Mouse (Mus musculus) CH12.LX (cell line): ENCODE measurements around the gene Serpinc1. TPM values are rescaled to one million over a fixed set of nuclear protein-coding genes. Genes with fewer than 3 reads are reported as not detected.
A peak's percentile ranks its signal among the peaks of the same experiment; 100 is the strongest.

Experiments
- DNase-seq: peaks from one replicate; pipeline ENCODE4 v3.0.0-alpha.2; 2013; ENCODE audit errors: extremely low read depth
- H3K27ac ChIP-seq: 2 replicates; pipeline ENCODE4 v1.5.1; 2012; ENCODE audit warnings: low read depth, mild to moderate bottlenecking, control low read depth, moderate library complexity; ENCODE audit not compliant: insufficient read depth
- H3K27me3 ChIP-seq: replicated peaks from 2 replicates; pipeline ENCODE3; 2012; ENCODE audit warnings: inconsistent platforms
- H3K36me3 ChIP-seq, 2 experiments: replicated peaks in 1 of 2; 2 replicates each; pipeline versions ENCODE3 to v1.6.1; 2012; ENCODE audit warnings: inconsistent platforms in 1 of 2, low read length in 1 of 2, mild to moderate bottlenecking in 1 of 2, mixed read lengths in 1 of 2, moderate library complexity in 1 of 2; ENCODE audit not compliant: control insufficient read depth in 1 of 2, insufficient read depth in 1 of 2
- H3K4me1 ChIP-seq, 2 experiments: 2 replicates each; pipeline ENCODE4 v1.6.1; 2012; ENCODE audit warnings: inconsistent platforms in 1 of 2, moderate library complexity in 1 of 2; ENCODE audit not compliant: insufficient read depth in 2 of 2, control insufficient read depth in 1 of 2
- H3K4me2 ChIP-seq: 2 replicates; pipeline ENCODE4 v1.6.1; 2012; ENCODE audit warnings: low read depth, mild to moderate bottlenecking, control low read depth; ENCODE audit not compliant: poor library complexity, insufficient read depth, severe bottlenecking
- H3K4me3 ChIP-seq, 3 experiments: fragments of 150-350 bp in 1 of 3; sonication (generic) in 1 of 3; replicated peaks in 1 of 3; 2 replicates each; pipeline versions ENCODE3 to v1.5.1; 2011 to 2012; ENCODE audit warnings: low read depth in 2 of 3, low read length in 2 of 3, mild to moderate bottlenecking in 2 of 3, moderate library complexity in 2 of 3, control low read depth in 1 of 3, improper control_type of control experiment in 1 of 3, inconsistent platforms in 1 of 3, mixed read lengths in 1 of 3; ENCODE audit not compliant: poor library complexity in 1 of 3
- H3K79me2 ChIP-seq: replicated peaks from 2 replicates; pipeline ENCODE4 v1.6.1; 2012; ENCODE audit warnings: mild to moderate bottlenecking, moderate library complexity; ENCODE audit not compliant: control insufficient read depth, poor library complexity, insufficient read depth, severe bottlenecking; ENCODE audit errors: extremely low read depth
- H3K9ac ChIP-seq: 2 replicates; pipeline ENCODE4 v1.6.1; 2012; ENCODE audit warnings: low read depth, mild to moderate bottlenecking, control low read depth, moderate library complexity; ENCODE audit not compliant: insufficient read depth
- H3K9me3 ChIP-seq: replicated peaks from 2 replicates; pipeline ENCODE3; 2012; ENCODE audit warnings: low read length, inconsistent platforms, mixed read lengths
- BHLHE40 ChIP-seq: IDR thresholded peaks from 2 replicates; pipeline ENCODE4 v1.6.1; 2011; ENCODE audit warnings: mild to moderate bottlenecking, low read depth, low read length, improper control_type of control experiment
- CHD1 ChIP-seq: IDR thresholded peaks from 2 replicates; pipeline ENCODE4 v1.6.1; 2012; ENCODE audit warnings: low read depth, low read length, improper control_type of control experiment, inconsistent platforms
- CTCF ChIP-seq, 2 experiments: IDR thresholded peaks in 1 of 2; conservative IDR thresholded peaks in 1 of 2; 2 replicates each; pipeline ENCODE4 v1.5.1; 2011 to 2012; ENCODE audit warnings: low read depth in 2 of 2, low read length in 2 of 2, improper control_type of control experiment in 1 of 2, inconsistent platforms in 1 of 2, mild to moderate bottlenecking in 1 of 2, moderate library complexity in 1 of 2
- E2F4 ChIP-seq: IDR thresholded peaks from 2 replicates; pipeline ENCODE4 v1.6.1; 2011; ENCODE audit warnings: low read depth, low read length, improper control_type of control experiment; ENCODE audit not compliant: insufficient replicate concordance
- ELF1 ChIP-seq: IDR thresholded peaks from 2 replicates; pipeline ENCODE4 v1.6.1; 2014; ENCODE audit warnings: low read depth, mild to moderate bottlenecking, inconsistent platforms, low read length, improper control_type of control experiment
- EP300 ChIP-seq: IDR thresholded peaks from 2 replicates; pipeline ENCODE4 v1.6.1; 2011; ENCODE audit warnings: low read length, improper control_type of control experiment
- ETS1 ChIP-seq: conservative IDR thresholded peaks from 2 replicates; pipeline ENCODE4 v1.6.1; 2012; ENCODE audit warnings: low read depth, mild to moderate bottlenecking, inconsistent platforms, low read length, improper control_type of control experiment, moderate library complexity
- GABPA ChIP-seq: IDR thresholded peaks from 2 replicates; pipeline ENCODE4 v1.6.1; 2012; ENCODE audit warnings: low read depth, low read length, improper control_type of control experiment, inconsistent platforms; ENCODE audit not compliant: insufficient replicate concordance
- JUN ChIP-seq: IDR thresholded peaks from 2 replicates; pipeline ENCODE4 v1.6.1; 2011; ENCODE audit warnings: low read depth, mild to moderate bottlenecking, low read length, improper control_type of control experiment, moderate library complexity; ENCODE audit not compliant: insufficient read depth
- KAT2A ChIP-seq: IDR thresholded peaks from 2 replicates; pipeline ENCODE4 v1.6.1; 2012; ENCODE audit warnings: low read length, improper control_type of control experiment, inconsistent platforms; ENCODE audit not compliant: insufficient replicate concordance
- MAFK ChIP-seq: IDR thresholded peaks from 2 replicates; pipeline ENCODE4 v1.6.1; 2011; ENCODE audit warnings: low read length, improper control_type of control experiment; ENCODE audit not compliant: insufficient replicate concordance
- MAX ChIP-seq: IDR thresholded peaks from 2 replicates; pipeline ENCODE4 v1.6.1; 2011; ENCODE audit warnings: low read length, improper control_type of control experiment
- MEF2A ChIP-seq: IDR thresholded peaks from 2 replicates; pipeline ENCODE4 v1.6.1; 2014; ENCODE audit warnings: low read depth, mild to moderate bottlenecking, inconsistent platforms, low read length, improper control_type of control experiment, borderline replicate concordance
- MXI1 ChIP-seq: IDR thresholded peaks from 2 replicates; pipeline ENCODE4 v1.6.1; 2011; ENCODE audit warnings: mild to moderate bottlenecking, low read depth, low read length, improper control_type of control experiment
- MYC ChIP-seq: IDR thresholded peaks from 2 replicates; pipeline ENCODE4 v1.6.1; 2011; ENCODE audit warnings: low read depth, mild to moderate bottlenecking, improper control_type of control experiment, low read length
- NELFE ChIP-seq: IDR thresholded peaks from 2 replicates; pipeline ENCODE4 v1.6.1; 2011; ENCODE audit warnings: low read depth, low read length, improper control_type of control experiment
- PAX5 ChIP-seq: IDR thresholded peaks from 2 replicates; pipeline ENCODE4 v1.6.1; 2012; ENCODE audit warnings: low read length, inconsistent platforms, mixed read lengths
- POLR2A ChIP-seq: IDR thresholded peaks from 2 replicates; pipeline ENCODE4 v1.6.1; 2011; ENCODE audit warnings: low read depth, mild to moderate bottlenecking, improper control_type of control experiment, low read length
- POLR2AphosphoS2 ChIP-seq: IDR thresholded peaks from 2 replicates; pipeline ENCODE4 v1.6.1; 2011; ENCODE audit warnings: low read depth, low read length, improper control_type of control experiment
- RAD21 ChIP-seq: IDR thresholded peaks from 2 replicates; pipeline ENCODE4 v1.6.1; 2011; ENCODE audit warnings: low read depth, mild to moderate bottlenecking, low read length, improper control_type of control experiment, moderate library complexity
- RCOR1 ChIP-seq: conservative IDR thresholded peaks from 2 replicates; pipeline ENCODE4 v1.6.1; 2012; ENCODE audit warnings: low read depth, mild to moderate bottlenecking, inconsistent platforms, low read length, improper control_type of control experiment
- SIN3A ChIP-seq: IDR thresholded peaks from 2 replicates; pipeline ENCODE4 v1.6.1; 2012; ENCODE audit warnings: low read length, improper control_type of control experiment, inconsistent platforms
- TBP ChIP-seq: conservative IDR thresholded peaks from 2 replicates; pipeline ENCODE4 v1.6.1; 2011; ENCODE audit warnings: low read depth, low read length, improper control_type of control experiment
- TCF12 ChIP-seq: IDR thresholded peaks from 2 replicates; pipeline ENCODE4 v1.6.1; 2014; ENCODE audit warnings: low read depth, mild to moderate bottlenecking, inconsistent platforms, low read length, improper control_type of control experiment
- UBTF ChIP-seq: IDR thresholded peaks from 2 replicates; pipeline ENCODE4 v1.6.1; 2012; ENCODE audit warnings: low read depth, mild to moderate bottlenecking, inconsistent platforms, low read length, improper control_type of control experiment, moderate library complexity
- USF1 ChIP-seq: IDR thresholded peaks from 2 replicates; pipeline ENCODE4 v1.6.1; 2014; ENCODE audit warnings: low read depth, mild to moderate bottlenecking, inconsistent platforms, low read length, improper control_type of control experiment
- USF2 ChIP-seq: conservative IDR thresholded peaks from 2 replicates; pipeline ENCODE4 v1.6.1; 2011; ENCODE audit warnings: low read depth, low read length, improper control_type of control experiment
- ZMIZ1 ChIP-seq: IDR thresholded peaks from 2 replicates; pipeline ENCODE4 v1.6.1; 2012; ENCODE audit warnings: low read depth, mild to moderate bottlenecking, inconsistent platforms, low read length, improper control_type of control experiment
- ZNF384 ChIP-seq: IDR thresholded peaks from 2 replicates; pipeline ENCODE4 v1.6.1; 2012; ENCODE audit warnings: low read depth, low read length, improper control_type of control experiment, inconsistent platforms
- dilution Hi-C: fragments of 300-500 bp; cut with MboI; formaldehyde crosslinking; loops from 2 replicates; pipeline ENCODE4 v1.14.3; 2020; ENCODE audit warnings: low sequenced_read_pairs; ENCODE audit not compliant: extremely low pct_unique_long_range_greater_than_20kb, extremely low pct_ligation_motif_present
- in situ Hi-C: fragments of 300-500 bp; cut with MboI; formaldehyde crosslinking; loops from 3 replicates; pipeline ENCODE4 v1.14.3; 2019; ENCODE audit warnings: low sequenced_read_pairs, low pct_ligation_motif_present, low pct_unique_long_range_greater_than_20kb, mixed read lengths
- polyA plus RNA-seq: library from polyadenylated mRNA; unstranded; fragments of >175 nt; gene quantifications from 2 replicates; pipeline ENCODE4 v1.2.1, GENCODE M21; 2012; ENCODE audit warnings: low read depth; ENCODE audit not compliant: insufficient read length
- total RNA-seq, 2 experiments: library from RNA; depleted of rRNA; stranded (reverse); fragments of 300-350 nt in 1 of 2; fragments of >200 nt in 1 of 2; gene quantifications; 2 replicates each; pipeline ENCODE4 v1.2.3; 2012 to 2014

Serpinc1 gene
- total and polyA plus RNA-seq, 3 experiments, result 149 to 204 (median 202) TPM

- in situ Hi-C loops (no loop called here), dilution Hi-C loops (no loop called here)
- peaks cover 25% of the 10 kb centered on the region for H3K79me2 ChIP-seq
- TF ChIP-seq GABPA (no peak), USF2 (no peak; the same call in 1 of the 2 replicates), TBP (0 out of 2 replicates have a peak, but pooled peaks have one; percentile 11), E2F4 (no peak), MYC (peak; percentile 98), USF1 (0 out of 2 replicates have a peak, but pooled peaks have one; percentile 18), UBTF (0 out of 2 replicates have a peak, but pooled peaks have one; percentile 68), POLR2AphosphoS2 (peak; percentile 82), MXI1 (peak; percentile 84; the same call in 1 of the 2 replicates), MAX (peak; percentile 95), TCF12 (0 out of 2 replicates have a peak, but pooled peaks have one; percentile 10), NELFE (no peak; the same call in 1 of the 2 replicates), RCOR1 (no peak; the same call in 1 of the 2 replicates), ZNF384 (no peak), CHD1 (peak; percentile 77; the same call in 1 of the 2 replicates), MAFK (peak; percentile 79; the same call in 1 of the 2 replicates), ETS1 (0 out of 2 replicates have a peak, but pooled peaks have one; percentile 5), POLR2A (peak; percentile 56; the same call in 1 of the 2 replicates), ZMIZ1 (peak; percentile 43; the same call in 1 of the 2 replicates)
- H3K4me2 ChIP-seq, result peak overlapping the region; percentile 97
- DNase-seq, result peak; percentile 53
- peaks cover 0 to 37% of the 10 kb centered on the region in 2 experiments; a peak in 3 of 4 replicates for H3K4me1 ChIP-seq
- peak overlapping the region; percentile 66 to 95 (median 78) for H3K4me3 ChIP-seq
- H3K9ac ChIP-seq, result peak overlapping the region; percentile 95
- H3K36me3 ChIP-seq, result peaks cover 47 to 59% of the 10 kb centered on the region in 2 experiments
- no peaks in the 10 kb centered on the region for H3K9me3 ChIP-seq
- H3K27me3 ChIP-seq, result no peaks in the 10 kb centered on the region
- peak overlapping the region; percentile 86 for H3K27ac ChIP-seq
Measured at GRCm38 (mm10) chr1:161036411-161036841, 58.0 kb downstream of the Serpinc1 start.

GRCm38 (mm10) chr1:161037026-161037425 is 58.6 kb downstream of the Serpinc1 start:
- in situ Hi-C loops, result no loop called here
- peaks cover 0 to 31% of the 10 kb centered on the region in 2 experiments; a peak in 3 of 4 replicates for H3K4me1 ChIP-seq
- peak; percentile 31 for DNase-seq
- peak overlapping the region; percentile 66 to 95 (median 78) for H3K4me3 ChIP-seq
- peaks cover 42 to 58% of the 10 kb centered on the region in 2 experiments for H3K36me3 ChIP-seq
- H3K27ac ChIP-seq, result no peak overlapping the region
- no peaks in the 10 kb centered on the region for H3K27me3 ChIP-seq
- TF ChIP-seq PAX5, result no peak
- no peak for TF ChIP-seq EP300
- no peak; the same call in 1 of the 2 replicates for TF ChIP-seq SIN3A
- no peak for TF ChIP-seq RAD21
- TF ChIP-seq GABPA, result no peak
- TF ChIP-seq TBP, result 0 out of 2 replicates have a peak, but pooled peaks have one; percentile 3
- TF ChIP-seq MEF2A, result no peak
- TF ChIP-seq CTCF (conservative IDR thresholded peaks at IDR 0.05 in 1 of 2, IDR thresholded peaks at IDR 0.05 in 1 of 2; ENCODE audit: low read depth in 2 of 2, low read length in 2 of 2), result no peak
- TF ChIP-seq POLR2A, result 0 out of 2 replicates have a peak, but pooled peaks have one; percentile 16
- peak; percentile 10; the same call in 1 of the 2 replicates for TF ChIP-seq ZMIZ1
- TF ChIP-seq MXI1, result no peak; the same call in 1 of the 2 replicates
- no peak; the same call in 1 of the 2 replicates for TF ChIP-seq POLR2AphosphoS2
- no peak for TF ChIP-seq BHLHE40
- TF ChIP-seq ETS1, result 0 out of 2 replicates have a peak, but pooled peaks have one; percentile 2
- TF ChIP-seq MYC, result no peak
- TF ChIP-seq USF2, result no peak
- TF ChIP-seq CHD1, result no peak
- TF ChIP-seq JUN, result no peak
- no peak for TF ChIP-seq ELF1
- TF ChIP-seq KAT2A, result no peak
- peak overlapping the region; percentile 97 for H3K4me2 ChIP-seq
- dilution Hi-C loops, result no loop called here
- no peaks in the 10 kb centered on the region for H3K9me3 ChIP-seq
- peaks cover 25% of the 10 kb centered on the region for H3K79me2 ChIP-seq
- peak overlapping the region; percentile 95 for H3K9ac ChIP-seq
